Mouse (Mus musculus) thymus, postnatal 4 days (tissue): Measurements from ENCODE around the gene Rnaseh2b.

Source experiments
- DNase-seq: peaks from one replicate; pipeline ENCODE4 v3.0.0; 2021

The Rnaseh2b gene

GRCm38 (mm10) chr14:62363774-62364173, 71.4 kb downstream of the Rnaseh2b start:
- DNase-seq: no peak

- no peak for DNase-seq
Measured at GRCm38 (mm10) chr14:62370819-62371218, 78.4 kb downstream of the Rnaseh2b start.

DNA sequence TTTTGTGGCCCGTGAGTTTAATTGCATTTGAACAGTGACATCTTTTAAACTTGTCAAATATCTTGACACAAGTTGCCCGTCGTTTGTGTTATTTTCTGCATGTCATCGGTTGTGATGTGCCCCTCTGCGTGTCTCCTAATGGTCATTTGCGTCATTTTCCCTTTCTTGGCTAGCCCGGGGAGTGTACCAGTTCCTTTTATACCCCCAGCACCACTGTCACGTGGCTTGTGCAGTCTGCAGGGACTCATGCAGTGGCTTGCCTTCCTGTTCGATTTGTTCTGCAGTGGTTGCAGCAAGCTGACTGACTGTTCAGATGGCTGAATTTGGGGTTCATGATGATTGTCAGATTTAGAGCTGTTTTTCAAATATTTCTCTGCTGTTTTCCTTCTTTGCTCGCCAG, 81.6 kb downstream of the Rnaseh2b start:
- DNase-seq: no peak

- DNase-seq: no peak
Measured at GRCm38 (mm10) chr14:62375694-62376093, 83.3 kb downstream of the Rnaseh2b start.

DNA sequence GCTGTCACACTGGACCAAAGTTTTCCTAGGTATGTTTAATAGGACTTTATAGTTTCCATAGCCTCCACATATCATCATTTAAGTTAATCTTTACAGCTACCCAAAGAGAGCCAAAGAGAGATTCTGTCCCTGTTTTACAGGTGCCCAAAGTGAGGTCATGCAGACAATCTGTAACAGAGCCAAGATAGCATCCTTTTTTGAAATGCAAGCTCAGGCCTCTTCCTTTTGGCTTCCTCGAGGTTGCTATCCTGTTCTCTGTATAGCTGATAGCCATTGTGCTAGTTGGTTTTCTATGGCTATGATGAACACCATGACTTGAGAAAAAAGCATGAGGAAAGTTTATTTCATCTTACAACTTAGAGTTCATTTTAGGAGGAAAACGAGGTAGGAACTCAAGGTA, 83.7 kb downstream of the Rnaseh2b start:
- no peak for DNase-seq

DNA sequence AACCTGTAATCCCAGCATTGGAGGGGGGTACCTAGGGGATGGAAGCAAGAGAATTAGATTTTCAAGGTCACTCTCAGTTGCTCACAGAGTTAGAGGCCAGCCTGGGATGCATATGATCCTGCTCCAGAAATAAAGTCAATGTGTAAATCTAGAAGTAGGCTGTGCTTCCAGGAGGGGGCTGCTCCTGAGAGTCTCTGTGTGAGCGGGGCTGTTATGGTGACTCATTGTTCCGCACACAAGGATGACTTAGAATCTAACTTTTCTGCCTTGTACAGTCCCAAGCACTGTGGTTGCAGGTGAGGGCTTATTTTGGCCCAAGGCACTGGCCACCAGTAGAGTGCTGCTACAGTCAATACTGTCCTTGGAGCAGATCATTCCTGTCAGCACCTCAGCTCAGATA, 87.0 kb downstream of the Rnaseh2b start:
- DNase-seq: no peak

DNA sequence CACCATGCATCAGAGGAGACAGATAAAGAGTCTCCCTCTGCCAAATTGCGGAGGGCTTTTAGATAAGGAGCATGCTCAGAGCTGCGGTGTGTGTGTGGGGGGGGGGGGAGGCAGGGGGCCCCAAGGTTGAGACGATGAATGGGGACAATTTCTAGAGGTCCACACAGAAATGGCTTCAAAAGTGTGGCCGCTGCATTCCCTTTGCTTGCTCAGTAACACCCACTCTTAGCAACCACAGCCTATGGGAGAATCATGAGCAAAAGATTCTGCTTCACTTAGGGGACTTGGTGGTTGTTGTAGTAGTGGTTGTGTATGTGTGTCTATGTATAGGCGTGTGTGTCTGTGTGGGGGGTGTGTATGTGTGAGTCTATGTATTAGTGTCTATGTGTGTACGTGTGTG, 88.2 kb downstream of the Rnaseh2b start:
- no peak for DNase-seq

- DNase-seq: no peak
Measured at GRCm38 (mm10) chr14:62383109-62383508, 90.7 kb downstream of the Rnaseh2b start.

DNA sequence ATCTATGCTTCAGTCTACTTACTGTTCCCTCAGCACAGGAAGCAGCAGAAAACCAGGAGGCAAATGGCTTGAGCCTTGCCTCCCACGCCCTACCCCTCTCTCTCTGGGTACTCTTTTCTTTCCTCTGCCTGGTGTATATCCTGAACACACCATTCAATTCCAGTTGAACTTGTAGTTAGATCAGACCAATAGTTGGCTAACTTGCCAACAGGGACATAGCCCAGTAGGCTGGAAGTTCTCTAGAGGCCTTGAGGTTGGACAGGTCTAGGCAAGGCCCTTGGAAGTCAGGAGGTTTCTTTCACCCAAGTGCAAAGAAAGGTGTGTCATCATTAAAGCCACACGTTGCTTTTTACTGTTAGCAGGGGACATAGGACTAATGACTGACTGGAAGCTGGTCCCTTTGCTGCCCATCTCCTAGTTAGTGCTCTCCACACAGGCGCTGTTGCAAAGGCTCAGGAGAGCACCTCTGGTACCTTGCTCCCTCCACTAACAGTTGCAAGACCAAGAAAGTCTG, 91.5 kb downstream of the Rnaseh2b start:
- DNase-seq: no peak

DNA sequence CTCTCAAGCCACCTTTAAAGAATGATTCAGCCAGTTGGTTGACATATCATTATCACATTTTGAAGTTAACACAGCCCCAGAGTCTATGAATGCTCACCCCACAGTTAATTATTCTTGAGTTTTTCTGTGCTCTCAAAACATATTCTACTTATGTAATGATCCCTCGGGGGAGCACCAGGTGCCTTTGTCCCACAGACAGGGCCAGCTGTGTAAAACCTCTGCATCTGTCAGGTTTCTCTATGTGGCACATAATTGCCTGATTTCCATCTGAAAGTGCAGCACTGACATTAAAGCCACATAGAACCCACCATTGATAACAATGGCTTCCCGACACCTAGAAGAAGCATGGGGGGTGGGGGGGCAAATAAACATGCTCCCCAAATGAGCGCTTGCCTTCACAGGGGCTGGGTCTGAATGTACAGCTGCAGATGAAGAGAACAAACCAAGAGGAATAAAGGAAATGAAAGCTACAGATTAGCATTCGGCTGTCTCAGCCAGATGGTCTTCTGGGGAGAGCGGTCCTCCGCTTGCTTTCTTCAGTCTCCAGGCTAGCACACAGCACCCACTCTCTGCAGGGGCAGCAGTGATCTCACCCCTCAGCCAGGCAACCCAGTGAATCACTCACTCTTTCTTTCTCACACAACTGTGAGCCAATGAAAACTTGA, 96.8 kb downstream of the Rnaseh2b start:
- DNase-seq: peak; percentile 22

GRCm38 (mm10) chr14:62389729-62390536, 97.5 kb downstream of the Rnaseh2b start:
- no peak for DNase-seq

DNA sequence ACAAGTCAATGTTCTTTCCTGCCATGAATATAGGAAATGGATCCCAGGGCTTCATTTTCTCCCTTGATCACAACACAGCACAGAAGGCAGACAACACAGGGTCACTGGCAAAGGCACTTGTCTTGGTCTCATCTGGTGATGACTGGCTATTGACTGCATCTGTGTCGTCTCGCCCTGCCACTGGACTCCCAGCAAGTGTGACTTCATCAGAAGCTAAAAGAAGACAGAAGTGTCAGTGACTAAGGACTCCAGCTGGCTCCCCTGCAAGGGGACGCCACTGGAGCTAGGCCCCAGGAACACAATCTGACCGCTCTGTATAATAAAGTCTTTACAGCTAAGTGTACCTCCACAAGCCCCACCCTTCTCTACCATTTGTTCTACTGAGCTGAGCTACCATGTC, 100.4 kb downstream of the Rnaseh2b start:
- no peak for DNase-seq

DNA sequence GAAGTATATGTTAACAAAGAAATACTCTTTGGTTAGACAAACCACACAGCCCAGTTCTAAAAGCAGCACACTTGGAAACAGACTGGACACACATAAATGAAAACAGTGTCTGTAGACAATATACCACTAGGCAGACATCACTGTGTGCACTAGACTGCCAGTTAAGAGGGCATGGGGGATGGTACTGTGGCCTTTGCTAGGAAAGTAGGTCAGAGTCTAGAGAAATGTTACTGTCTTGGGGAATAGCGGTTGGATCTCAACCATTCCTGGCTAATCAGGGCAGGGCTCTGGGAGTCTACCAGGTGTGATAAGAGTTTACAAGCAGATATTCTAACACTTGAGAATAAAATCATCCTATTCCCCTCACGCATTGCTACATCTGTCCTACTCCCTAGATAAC, 103.0 kb downstream of the Rnaseh2b start:
- DNase-seq: no peak

GRCm38 (mm10) chr14:62416007-62416741, 123.8 kb downstream of the Rnaseh2b start:
- DNase-seq: no peak

- no peak for DNase-seq
Measured at GRCm38 (mm10) chr14:62416742-62417134, 124.3 kb downstream of the Rnaseh2b start.

DNA sequence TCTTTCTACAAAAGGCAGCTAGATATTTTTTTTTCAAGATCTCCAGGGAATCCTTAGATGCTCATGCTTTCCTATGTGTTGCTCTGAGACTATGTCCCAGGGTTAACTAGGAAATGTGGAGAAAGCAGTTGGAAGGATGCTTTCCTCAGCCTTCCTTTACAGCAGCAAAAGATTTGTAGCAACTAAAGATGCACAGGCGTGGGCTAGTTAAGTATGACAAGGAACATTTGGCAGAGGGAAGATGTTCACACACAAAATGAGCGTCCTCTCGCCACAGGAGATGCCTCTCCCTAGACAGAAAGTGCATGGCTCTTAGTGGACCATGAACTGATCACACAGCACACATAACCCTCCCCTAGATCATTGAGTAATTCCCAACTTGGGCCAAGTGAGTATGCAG, 125.1 kb downstream of the Rnaseh2b start:
- DNase-seq: no peak

DNA sequence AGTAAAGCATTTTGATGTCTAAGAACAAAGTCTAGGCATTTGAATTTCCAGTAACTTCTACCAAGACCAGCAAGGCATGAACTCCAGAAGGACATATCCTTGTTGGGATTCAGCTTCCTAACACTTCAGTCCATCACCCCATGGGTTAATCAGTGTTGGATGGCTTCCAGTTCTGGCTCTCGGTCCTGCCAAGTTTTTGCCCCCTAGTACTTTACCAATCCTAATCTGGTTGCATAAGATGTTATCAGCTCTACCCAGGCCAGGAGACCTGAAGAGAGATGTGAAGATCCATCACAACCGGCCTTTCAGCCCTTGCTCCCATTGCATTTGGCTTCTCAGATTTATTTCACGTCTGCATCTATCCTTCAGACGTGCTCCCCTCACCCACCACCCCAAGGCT, 129.9 kb downstream of the Rnaseh2b start:
- DNase-seq: no peak
